Mouse (Mus musculus) CD4-positive, CD25-positive, alpha-beta regulatory T cell (primary cell): ENCODE measurements around the gene Krt8. TPM values are rescaled to one million over a fixed set of nuclear protein-coding genes. Genes with fewer than 3 reads are reported as not detected.

Source experiments
- polyA plus RNA-seq: library from polyadenylated mRNA; unstranded; fragments of 100-300 nt; shearing (Covaris generic); gene quantifications from one replicate; pipeline ENCODE4 v1.2.1, GENCODE M21; 2017

Gene Krt8
- 0.12 TPM for polyA plus RNA-seq

GRCm38 (mm10) chr15:102004189-102004588, at the start of gene Krt8:
Krt8 (minus strand) TSS chr15:102004482.

GRCm38 (mm10) chr15:102028040-102028439, 23.8 kb upstream of the Krt8 start, which contains the start of gene Krt18:
Krt18 (plus strand) TSS chr15:102028180.

GRCm38 (mm10) chr15:101954187-101954586, 50.1 kb downstream of the Krt8 start, which contains the start of gene Krt78:
Krt78 (minus strand) TSS chr15:101954287.

Other genes starting within 250 kb of the Krt8 start
- gene Krt72, start 218.0 kb downstream of the Krt8 start, polyA plus RNA-seq = not detected
- gene Krt73, start 202.1 kb downstream of the Krt8 start, polyA plus RNA-seq = not detected
- not detected for gene Krt2, start 186.3 kb downstream of the Krt8 start, polyA plus RNA-seq
- 0.34 TPM for gene Krt1, start 153.7 kb downstream of the Krt8 start, polyA plus RNA-seq
- gene Krt77, start 134.8 kb downstream of the Krt8 start, polyA plus RNA-seq = 0.10 TPM
- gene Krt76, start 111.6 kb downstream of the Krt8 start, polyA plus RNA-seq = not detected
- gene Krt4, start 79.7 kb downstream of the Krt8 start, polyA plus RNA-seq = not detected
- gene Krt79, start 64.2 kb downstream of the Krt8 start, polyA plus RNA-seq = 0.28 TPM
- gene Krt78, start 50.2 kb downstream of the Krt8 start, polyA plus RNA-seq = not detected
- 1.0 TPM for gene Krt18, start 23.7 kb upstream of the Krt8 start, polyA plus RNA-seq
- gene Eif4b, start 69.3 kb upstream of the Krt8 start, polyA plus RNA-seq = 102 TPM
- gene Tns2, start 95.9 kb upstream of the Krt8 start, polyA plus RNA-seq = 1.5 TPM
- 50.9 TPM for gene Spryd3, start 131.8 kb upstream of the Krt8 start, polyA plus RNA-seq
- gene Igfbp6, start 139.9 kb upstream of the Krt8 start, polyA plus RNA-seq = not detected
- gene Soat2, start 146.0 kb upstream of the Krt8 start, polyA plus RNA-seq = 0.81 TPM
- 100 TPM for gene Zfp740, start 198.8 kb upstream of the Krt8 start, polyA plus RNA-seq
- gene Csad, start 200.2 kb upstream of the Krt8 start, polyA plus RNA-seq = 24.4 TPM
- gene Itgb7, start 227.5 kb upstream of the Krt8 start, polyA plus RNA-seq = 1,211 TPM